Comparison of ENCODE assay signal across 15 mouse cellular contexts in genomic region chr4:91372844-91373243, GRCm38 (mm10). TPM values are rescaled to one million over a fixed set of nuclear protein-coding genes. Genes with fewer than 3 reads are reported as not detected.
DNase-seq lines count a peak whose midpoint lies in the region; ATAC-seq and TF ChIP-seq lines count a peak whose summit lies in the region.
"Had no signal": no experiment of that assay in that cellular context is flagged by ENCODE, and none has a peak within 500 bp of the region (broad histone marks: within the 10 kb centered on the region; RNA-seq: fewer than 3 reads in every experiment).

No protein-coding gene starts in this region.

- H3K27ac ChIP-seq in forebrain, embryonic 11.5 days (ENCODE audit: low read depth, low read length): no peak overlapping the region
- H3K27ac ChIP-seq in hindbrain, embryonic 14.5 days: peak overlapping the region; percentile 86
- peak overlapping the region; percentile 77; the same call in 1 of the 2 replicates for H3K27ac ChIP-seq in midbrain, postnatal 0 days (ENCODE audit: low read depth, low read length)

- H3K9me3 ChIP-seq in forebrain, embryonic 11.5 days (ENCODE audit: control insufficient read depth, low read length): no peaks in the 10 kb centered on the region
- no peaks in the 10 kb centered on the region for H3K9me3 ChIP-seq in hindbrain, embryonic 14.5 days (ENCODE audit: control insufficient read depth, low read length)
- no peaks in the 10 kb centered on the region for H3K9me3 ChIP-seq in midbrain, postnatal 0 days (ENCODE audit: low read length)

- H3K4me2 ChIP-seq in forebrain, embryonic 11.5 days (ENCODE audit: low read depth, low read length, severe bottlenecking): peak overlapping the region; percentile 98
- H3K4me2 ChIP-seq in hindbrain, embryonic 14.5 days (replicated peaks): peak overlapping the region; percentile 92
- H3K4me2 ChIP-seq in midbrain, postnatal 0 days (ENCODE audit: low read depth, low read length, poor library complexity, severe bottlenecking): peak overlapping the region; percentile 78

- peaks cover 16% of the 10 kb centered on the region; the same call in 1 of the 2 replicates for H3K27me3 ChIP-seq in forebrain, embryonic 11.5 days (ENCODE audit: control insufficient read depth, insufficient read depth, low read length)
- H3K27me3 ChIP-seq in hindbrain, embryonic 14.5 days (ENCODE audit: control insufficient read depth, insufficient read depth, low read length): no peaks in the 10 kb centered on the region
- H3K27me3 ChIP-seq in midbrain, postnatal 0 days (ENCODE audit: insufficient read depth, low read length): no peaks in the 10 kb centered on the region

- H3K36me3 ChIP-seq in forebrain, embryonic 11.5 days (ENCODE audit: control insufficient read depth, insufficient read depth, low read length): no peaks in the 10 kb centered on the region
- H3K36me3 ChIP-seq in hindbrain, embryonic 14.5 days (replicated peaks; ENCODE audit: control insufficient read depth, insufficient read depth): no peaks in the 10 kb centered on the region
- no peaks in the 10 kb centered on the region for H3K36me3 ChIP-seq in midbrain, postnatal 0 days (ENCODE audit: insufficient read depth, low read length)

- no peak for TF ChIP-seq CTCF in midbrain, postnatal 0 days (IDR thresholded peaks at IDR 0.05)

- peak; percentile 30 for DNase-seq in ES-CJ7 (ENCODE audit: low read depth, low spot score)
- no peak for DNase-seq in forebrain, embryonic 11.5 days (ENCODE audit: low spot score)
- no peak for DNase-seq in hindbrain, embryonic 14.5 days (ENCODE audit: low spot score)
- DNase-seq in midbrain, postnatal 0 days (ENCODE audit: low spot score): no peak
- DNase-seq in cerebellum, postnatal 4 days (ENCODE audit: low spot score in 2 of 2): no peak
- DNase-seq in thymus, postnatal 0 days (ENCODE audit: low spot score): no peak
- no peak for DNase-seq in kidney, postnatal 25 days
- DNase-seq: adrenal gland, postnatal 10 days; cerebellum, postnatal 36 days; heart, postnatal 4 days; kidney, adult 8-10 months; thymus, adult 18-20 months had no signal

- peak overlapping the region; percentile 67 for H3K4me3 ChIP-seq in forebrain, embryonic 11.5 days (ENCODE audit: low read depth, low read length)
- H3K4me3 ChIP-seq in hindbrain, embryonic 14.5 days (replicated peaks; ENCODE audit: low read length): peak overlapping the region; percentile 87
- peak overlapping the region; percentile 88 for H3K4me3 ChIP-seq in midbrain, postnatal 0 days (ENCODE audit: low read depth, low read length)

- H3K4me1 ChIP-seq in forebrain, embryonic 11.5 days (replicated peaks; ENCODE audit: control insufficient read depth, insufficient read depth, low read length): peaks cover 8% of the 10 kb centered on the region; the same call in 1 of the 2 replicates
- peaks cover 9% of the 10 kb centered on the region; the same call in 1 of the 2 replicates for H3K4me1 ChIP-seq in hindbrain, embryonic 14.5 days (replicated peaks; ENCODE audit: control insufficient read depth, insufficient read depth, low read length)
- peaks cover 2% of the 10 kb centered on the region; the same call in 1 of the 2 replicates for H3K4me1 ChIP-seq in midbrain, postnatal 0 days (ENCODE audit: insufficient read depth, low read length)

- ATAC-seq in forebrain, embryonic 11.5 days (replicated peaks; ENCODE audit: low FRiP score): no peak
- no peak for ATAC-seq in hindbrain, embryonic 14.5 days (ENCODE audit: low FRiP score)
- no peak for ATAC-seq in midbrain, postnatal 0 days (ENCODE audit: low FRiP score)
- ATAC-seq: Patski had no signal

- no peak overlapping the region; the same call in 1 of the 2 replicates for H3K9ac ChIP-seq in forebrain, embryonic 11.5 days (ENCODE audit: low read length)
- H3K9ac ChIP-seq in hindbrain, embryonic 14.5 days: peak overlapping the region; percentile 82
- peak overlapping the region; percentile 78 for H3K9ac ChIP-seq in midbrain, postnatal 0 days (replicated peaks; ENCODE audit: low read length, poor library complexity, severe bottlenecking)

- 4% methylated on average over 13 of the region's 13 CpGs for WGBS in forebrain, embryonic 11.5 days
- 8% methylated on average over 13 of the region's 13 CpGs for WGBS in hindbrain, embryonic 14.5 days
- 7% methylated on average over 13 of the region's 13 CpGs for WGBS in midbrain, postnatal 0 days

RNA-seq across cellular contexts. Expression of gene Elavl2, which starts 27.7 kb away (rescaled TPM):
- 76.1 and 87.1 TPM in 2 replicates for polyA plus RNA-seq in forebrain, embryonic 11.5 days (2014; fragmentation: Nextera tagmentation; extraction: Ambion mirVana)
- 172 and 195 TPM in 2 replicates for polyA plus RNA-seq in hindbrain, embryonic 14.5 days (2014; fragmentation: Nextera tagmentation; extraction: Ambion mirVana)
- 80.6 and 96.6 TPM in 2 replicates for total RNA-seq in midbrain, postnatal 0 days (2014; rRNA removed)
- 100.0 and 107 TPM in 2 replicates for polyA plus RNA-seq in midbrain, postnatal 0 days (2015; fragmentation: Nextera tagmentation; extraction: Ambion mirVana)
- polyA plus RNA-seq in thymus, postnatal 0 days (2015; fragmentation: Nextera tagmentation; extraction: Ambion mirVana): 0.12 TPM in 2 replicates
- total RNA-seq: megakaryocyte, adult 5-6 weeks; neutrophil, adult 5-6 weeks had no signal
- polyA plus RNA-seq: Patski had no signal

Comparison
In these comparisons a context has a peak if more than half of its experiments do, and no peak if none do; other contexts are left out.
1. RNA of gene Elavl2, which starts 27.7 kb away (polyA plus RNA-seq): 172 to 195 TPM in hindbrain, embryonic 14.5 days, 100.0 to 107 TPM in midbrain, postnatal 0 days and 76.1 to 87.1 TPM in forebrain, embryonic 11.5 days; 0.12 TPM in thymus, postnatal 0 days; every median in the first group is over 10 times any median in the second.
2. Peak in every context shown above with its lines, with median percentiles within 50 percentile points of each other: H3K4me2 ChIP-seq and H3K4me3 ChIP-seq.